Mouse (Mus musculus): Measurements from ENCODE around the gene Arhgap17.

Gene Arhgap17

GRCm38 (mm10) chr7:123344079-123344780, 25.5 kb downstream of the Arhgap17 start:
- CTCF ChIA-PET = no interaction called here

- CTCF ChIA-PET = no interaction called here
Observed at GRCm38 (mm10) chr7:123341896-123342295, 27.8 kb downstream of the Arhgap17 start.

GRCm38 (mm10) chr7:123338351-123338750, 31.4 kb downstream of the Arhgap17 start:
- CTCF ChIA-PET = no interaction called here

- CTCF ChIA-PET = no interaction called here
Observed at GRCm38 (mm10) chr7:123336322-123336721, 33.4 kb downstream of the Arhgap17 start.

GRCm38 (mm10) chr7:123330506-123330905, 39.2 kb downstream of the Arhgap17 start:
- CTCF ChIA-PET = no interaction called here

- CTCF ChIA-PET = no interaction called here
Observed at GRCm38 (mm10) chr7:123327909-123328308, 41.8 kb downstream of the Arhgap17 start.

GRCm38 (mm10) chr7:123326901-123327300, 42.8 kb downstream of the Arhgap17 start:
- CTCF ChIA-PET = no interaction called here

- CTCF ChIA-PET = no interaction called here
Observed at GRCm38 (mm10) chr7:123326062-123326461, 43.7 kb downstream of the Arhgap17 start.

- CTCF ChIA-PET = no interaction called here
Observed at GRCm38 (mm10) chr7:123324105-123324504, 45.6 kb downstream of the Arhgap17 start.

- CTCF ChIA-PET = no interaction called here
Observed at GRCm38 (mm10) chr7:123323388-123323787, 46.3 kb downstream of the Arhgap17 start.

GRCm38 (mm10) chr7:123322452-123323121, 47.1 kb downstream of the Arhgap17 start:
- CTCF ChIA-PET = no interaction called here

GRCm38 (mm10) chr7:123312738-123313137, 57.0 kb downstream of the Arhgap17 start:
- CTCF ChIA-PET = no interaction called here

- CTCF ChIA-PET = no interaction called here
Observed at GRCm38 (mm10) chr7:123311836-123312235, 57.9 kb downstream of the Arhgap17 start.

GRCm38 (mm10) chr7:123307887-123308558, 61.7 kb downstream of the Arhgap17 start:
- CTCF ChIA-PET = no interaction called here

GRCm38 (mm10) chr7:123307236-123307635, 62.5 kb downstream of the Arhgap17 start:
- CTCF ChIA-PET = no interaction called here

- CTCF ChIA-PET = no interaction called here
Observed at GRCm38 (mm10) chr7:123305397-123305796, 64.3 kb downstream of the Arhgap17 start.

- CTCF ChIA-PET = no interaction called here
Observed at GRCm38 (mm10) chr7:123300258-123300657, 69.5 kb downstream of the Arhgap17 start.

- CTCF ChIA-PET = no interaction called here
Observed at GRCm38 (mm10) chr7:123298225-123298624, 71.5 kb downstream of the Arhgap17 start.

- CTCF ChIA-PET = no interaction called here
Observed at GRCm38 (mm10) chr7:123296097-123296496, 73.6 kb downstream of the Arhgap17 start.

GRCm38 (mm10) chr7:123295423-123295822, 74.3 kb downstream of the Arhgap17 start:
- CTCF ChIA-PET = interaction anchor here (0.6 kb wide), 1 partner anchor 32 kb away, joined by 7 read pairs; no protein-coding TSS in a partner anchor

- CTCF ChIA-PET = no interaction called here
Observed at GRCm38 (mm10) chr7:123293898-123294297, 75.8 kb downstream of the Arhgap17 start.

- CTCF ChIA-PET = no interaction called here
Observed at GRCm38 (mm10) chr7:123291942-123292341, 77.8 kb downstream of the Arhgap17 start.

- CTCF ChIA-PET = no interaction called here
Observed at GRCm38 (mm10) chr7:123289176-123289575, 80.5 kb downstream of the Arhgap17 start.
